Mouse (Mus musculus): ENCODE results near the gene Cmtm5. TPM values are rescaled to one million over a fixed set of nuclear protein-coding genes. Genes with fewer than 3 reads are reported as not detected.

The Cmtm5 gene
- polyA plus RNA-seq, 2 experiments: 18.6 to 22.7 TPM

- Histone ChIP-seq H3K27me3 (ENCODE audit: control insufficient read depth, insufficient read depth, low read length) (no peaks in the 10 kb centered on the region), H3K4me2 (replicated peaks; ENCODE audit: low read depth, low read length, severe bottlenecking) (no peak overlapping the region), H3K9ac (ENCODE audit: low read depth, low read length, severe bottlenecking) (no peak overlapping the region), H3K4me3 (replicated peaks; ENCODE audit: low read length) (no peak overlapping the region), H3K27ac (replicated peaks; ENCODE audit: low read depth, low read length) (no peak overlapping the region), H3K36me3 (ENCODE audit: control insufficient read depth, insufficient read depth, low read length) (no peaks in the 10 kb centered on the region), H3K4me1 (ENCODE audit: control insufficient read depth, insufficient read depth, low read length) (no peaks in the 10 kb centered on the region), H3K9me3 (ENCODE audit: control insufficient read depth, low read length) (no peaks in the 10 kb centered on the region)
- ATAC-seq (ENCODE audit: low FRiP score, low read depth) (no peak), DNase-seq (ENCODE audit: low spot score) (no peak)
- no peak for TF ChIP-seq POLR2A (IDR thresholded peaks at IDR 0.05; ENCODE audit: borderline replicate concordance, extremely low read depth, insufficient read depth, insufficient read length)
- WGBS: 65% methylated on average over 10 of the region's 10 CpGs
Measured at GRCm38 (mm10) chr14:54960769-54961168, 24.7 kb downstream of the Cmtm5 start.

GRCm38 (mm10) chr14:54961487-54961886 is 25.4 kb downstream of the Cmtm5 start:
- H3K9ac ChIP-seq (ENCODE audit: low read depth, low read length, severe bottlenecking): no peak overlapping the region
- ATAC-seq (ENCODE audit: low FRiP score, low read depth): no peak

GRCm38 (mm10) chr14:54962714-54963113 is 26.7 kb downstream of the Cmtm5 start:
- WGBS: 80% methylated on average over 7 of the region's 7 CpGs
- no peak overlapping the region for H3K27ac ChIP-seq (replicated peaks; ENCODE audit: low read depth, low read length)
- H3K9ac ChIP-seq (ENCODE audit: low read depth, low read length, severe bottlenecking): no peak overlapping the region
- DNase-seq (ENCODE audit: low spot score) (no peak), ATAC-seq (ENCODE audit: low FRiP score, low read depth) (no peak)
- H3K4me1 ChIP-seq (ENCODE audit: control insufficient read depth, insufficient read depth, low read length): no peaks in the 10 kb centered on the region
- H3K36me3 ChIP-seq (ENCODE audit: control insufficient read depth, insufficient read depth, low read length): no peaks in the 10 kb centered on the region
- no peak overlapping the region for H3K4me2 ChIP-seq (replicated peaks; ENCODE audit: low read depth, low read length, severe bottlenecking)
- H3K27me3 ChIP-seq (ENCODE audit: control insufficient read depth, insufficient read depth, low read length): no peaks in the 10 kb centered on the region
- no peak overlapping the region for H3K4me3 ChIP-seq (replicated peaks; ENCODE audit: low read length)
- no peak for TF ChIP-seq POLR2A (IDR thresholded peaks at IDR 0.05; ENCODE audit: borderline replicate concordance, extremely low read depth, insufficient read depth, insufficient read length)
- H3K9me3 ChIP-seq (ENCODE audit: control insufficient read depth, low read length): no peaks in the 10 kb centered on the region

More at GRCm38 (mm10) chr14:54961487-54961886, 25.4 kb downstream of the Cmtm5 start:
- H3K36me3 ChIP-seq (ENCODE audit: control insufficient read depth, insufficient read depth, low read length): no peaks in the 10 kb centered on the region
- DNase-seq (ENCODE audit: low spot score): no peak
- H3K27ac ChIP-seq (replicated peaks; ENCODE audit: low read depth, low read length): no peak overlapping the region
- H3K4me2 ChIP-seq (replicated peaks; ENCODE audit: low read depth, low read length, severe bottlenecking): no peak overlapping the region
- no peaks in the 10 kb centered on the region for H3K4me1 ChIP-seq (ENCODE audit: control insufficient read depth, insufficient read depth, low read length)
- no peak overlapping the region for H3K4me3 ChIP-seq (replicated peaks; ENCODE audit: low read length)
- TF ChIP-seq POLR2A (IDR thresholded peaks at IDR 0.05; ENCODE audit: borderline replicate concordance, extremely low read depth, insufficient read depth, insufficient read length): no peak
- H3K27me3 ChIP-seq (ENCODE audit: control insufficient read depth, insufficient read depth, low read length): no peaks in the 10 kb centered on the region
- no peaks in the 10 kb centered on the region for H3K9me3 ChIP-seq (ENCODE audit: control insufficient read depth, low read length)
- WGBS: 71% methylated on average over 5 of the region's 5 CpGs

- no peak for TF ChIP-seq POLR2A (IDR thresholded peaks at IDR 0.05; ENCODE audit: borderline replicate concordance, extremely low read depth, insufficient read depth, insufficient read length)
- Histone ChIP-seq H3K27ac (replicated peaks; ENCODE audit: low read depth, low read length) (no peak overlapping the region), H3K4me3 (replicated peaks; ENCODE audit: low read length) (no peak overlapping the region), H3K4me1 (ENCODE audit: control insufficient read depth, insufficient read depth, low read length) (no peaks in the 10 kb centered on the region), H3K27me3 (ENCODE audit: control insufficient read depth, insufficient read depth, low read length) (no peaks in the 10 kb centered on the region), H3K9me3 (ENCODE audit: control insufficient read depth, low read length) (no peaks in the 10 kb centered on the region), H3K36me3 (ENCODE audit: control insufficient read depth, insufficient read depth, low read length) (no peaks in the 10 kb centered on the region), H3K9ac (ENCODE audit: low read depth, low read length, severe bottlenecking) (no peak overlapping the region), H3K4me2 (replicated peaks; ENCODE audit: low read depth, low read length, severe bottlenecking) (no peak overlapping the region)
- ATAC-seq (ENCODE audit: low FRiP score, low read depth) (no peak), DNase-seq (ENCODE audit: low spot score) (no peak)
- 89% methylated on average over 11 of the region's 11 CpGs for WGBS
Measured at GRCm38 (mm10) chr14:54963727-54964126, 27.7 kb downstream of the Cmtm5 start.

GRCm38 (mm10) chr14:54965044-54965443 is 29.0 kb downstream of the Cmtm5 start:
- Histone ChIP-seq H3K27me3 (ENCODE audit: control insufficient read depth, insufficient read depth, low read length) (no peaks in the 10 kb centered on the region), H3K9me3 (ENCODE audit: control insufficient read depth, low read length) (no peaks in the 10 kb centered on the region), H3K27ac (replicated peaks; ENCODE audit: low read depth, low read length) (no peak overlapping the region), H3K9ac (ENCODE audit: low read depth, low read length, severe bottlenecking) (no peak overlapping the region), H3K4me2 (replicated peaks; ENCODE audit: low read depth, low read length, severe bottlenecking) (no peak overlapping the region), H3K36me3 (ENCODE audit: control insufficient read depth, insufficient read depth, low read length) (no peaks in the 10 kb centered on the region), H3K4me3 (replicated peaks; ENCODE audit: low read length) (no peak overlapping the region), H3K4me1 (ENCODE audit: control insufficient read depth, insufficient read depth, low read length) (no peaks in the 10 kb centered on the region)
- WGBS: 75% methylated on average over 15 of the region's 15 CpGs
- TF ChIP-seq POLR2A (IDR thresholded peaks at IDR 0.05; ENCODE audit: borderline replicate concordance, extremely low read depth, insufficient read depth, insufficient read length): no peak
- no peak for ATAC-seq (ENCODE audit: low FRiP score, low read depth)
- no peak for DNase-seq (ENCODE audit: low spot score)

- H3K4me2 ChIP-seq (replicated peaks; ENCODE audit: low read depth, low read length, severe bottlenecking): no peak overlapping the region
- no peak overlapping the region for H3K27ac ChIP-seq (replicated peaks; ENCODE audit: low read depth, low read length)
- H3K4me1 ChIP-seq (ENCODE audit: control insufficient read depth, insufficient read depth, low read length): no peaks in the 10 kb centered on the region
- DNase-seq (ENCODE audit: low spot score): no peak
- H3K4me3 ChIP-seq (replicated peaks; ENCODE audit: low read length): no peak overlapping the region
- H3K9ac ChIP-seq (ENCODE audit: low read depth, low read length, severe bottlenecking): no peak overlapping the region
- ATAC-seq (ENCODE audit: low FRiP score, low read depth): no peak
- H3K36me3 ChIP-seq (ENCODE audit: control insufficient read depth, insufficient read depth, low read length): no peaks in the 10 kb centered on the region
- H3K27me3 ChIP-seq (ENCODE audit: control insufficient read depth, insufficient read depth, low read length): no peaks in the 10 kb centered on the region
- 43% methylated on average over 6 of the region's 6 CpGs for WGBS
- no peaks in the 10 kb centered on the region for H3K9me3 ChIP-seq (ENCODE audit: control insufficient read depth, low read length)
- no peak for TF ChIP-seq POLR2A (IDR thresholded peaks at IDR 0.05; ENCODE audit: borderline replicate concordance, extremely low read depth, insufficient read depth, insufficient read length)
Measured at GRCm38 (mm10) chr14:54965631-54966030, 29.6 kb downstream of the Cmtm5 start.
